Mouse (Mus musculus) liver, embryonic 14.5 days (tissue): ENCODE results near the gene Gpr35. TPM values are rescaled to one million over a fixed set of nuclear protein-coding genes. Genes with fewer than 3 reads are reported as not detected.

Source experiments
- ATAC-seq: fragments of 200-750 bp; cut with Nextera tagmentation; 2 replicates; pipeline ENCODE4 v1.8.0; 2017; ENCODE audit warnings: moderate number of reproducible peaks, mild to moderate bottlenecking, moderate library complexity; ENCODE audit not compliant: insufficient read depth
- DNase-seq, 3 experiments: peaks; one replicate each; pipeline ENCODE4 v3.0.0-alpha.2; 2012 to 2013; ENCODE audit warnings: low read depth in 3 of 3, low spot score in 3 of 3
- H3K27ac ChIP-seq: fragments of 300-500 bp; sonication (generic); 2 replicates; pipeline ENCODE4 v1.5.1; 2014; ENCODE audit warnings: moderate library complexity, mild to moderate bottlenecking, control low read depth, inconsistent platforms
- H3K27me3 ChIP-seq: fragments of 300-500 bp; sonication (generic); 2 replicates; pipeline ENCODE4 v1.6.1; 2014; ENCODE audit warnings: mild to moderate bottlenecking, low read length, moderate library complexity; ENCODE audit not compliant: control insufficient read depth, insufficient read depth
- H3K36me3 ChIP-seq: fragments of 300-500 bp; sonication (generic); replicated peaks from 2 replicates; pipeline ENCODE4 v1.6.1; 2014; ENCODE audit warnings: low read depth; ENCODE audit not compliant: control insufficient read depth, insufficient read depth
- H3K4me1 ChIP-seq, 2 experiments: fragments of 200-500 bp in 1 of 2; fragments of 300-500 bp in 1 of 2; sonication (generic) in 1 of 2; replicated peaks; 2 replicates each; pipeline ENCODE4 v1.6.1; 2012 to 2014; ENCODE audit warnings: antibody characterized with exemption in 1 of 2, inconsistent platforms in 1 of 2, low read length in 1 of 2; ENCODE audit not compliant: control insufficient read depth in 2 of 2, insufficient read depth in 2 of 2
- H3K4me2 ChIP-seq: fragments of 300-500 bp; sonication (generic); 2 replicates; pipeline ENCODE4 v1.6.1; 2014; ENCODE audit warnings: low read depth, mild to moderate bottlenecking, control low read depth, moderate library complexity
- H3K4me3 ChIP-seq, 2 experiments: fragments of 200-500 bp in 1 of 2; fragments of 300-500 bp in 1 of 2; sonication (generic) in 1 of 2; 2 replicates each; pipeline ENCODE4 v1.5.1; 2012 to 2014; ENCODE audit warnings: low read depth in 2 of 2, low read length in 2 of 2, mild to moderate bottlenecking in 2 of 2, control low read depth in 1 of 2, inconsistent platforms in 1 of 2, moderate library complexity in 1 of 2; ENCODE audit not compliant: insufficient read depth in 1 of 2
- H3K9ac ChIP-seq: fragments of 300-500 bp; sonication (generic); replicated peaks from 2 replicates; pipeline ENCODE4 v1.6.1; 2014; ENCODE audit warnings: mild to moderate bottlenecking, control low read depth, moderate library complexity
- H3K9me3 ChIP-seq: fragments of 300-500 bp; sonication (generic); 2 replicates; pipeline ENCODE4 v1.6.1; 2016; ENCODE audit warnings: low read length, mixed read lengths; ENCODE audit not compliant: control insufficient read depth
- CTCF ChIP-seq: IDR thresholded peaks from 2 replicates; pipeline ENCODE4 v1.5.1; 2016; ENCODE audit warnings: antibody characterized with exemption, low read depth, control low read depth
- EP300 ChIP-seq: IDR thresholded peaks from 2 replicates; pipeline ENCODE4 v1.6.1; 2016; ENCODE audit warnings: antibody characterized with exemption, low read depth
- WGBS: fragments of 180-500 bp; shearing (Covaris S2); extraction: QIAGEN DNeasy Blood & Tissue Kit; methylation state at CpG from one replicate; pipeline ENCODE4 v1.1.7; 2014; ENCODE audit not compliant: insufficient replicate concordance; 5-methylcytosine and 5-hydroxymethylcytosine counted together
- polyA plus RNA-seq, 2 experiments: library from polyadenylated mRNA; depleted of rRNA in 1 of 2; stranded (reverse) in 1 of 2; unstranded in 1 of 2; fragments of >200 nt; fragmentation: Nextera tagmentation in 1 of 2; extraction: Ambion mirVana in 1 of 2; gene quantifications; 2 replicates each; pipeline versions ENCODE4 v1.2.1 to v1.2.3; 2012 to 2014

Gpr35 gene
- polyA plus RNA-seq, 2 experiments = 0.40 to 0.76 TPM

DNA sequence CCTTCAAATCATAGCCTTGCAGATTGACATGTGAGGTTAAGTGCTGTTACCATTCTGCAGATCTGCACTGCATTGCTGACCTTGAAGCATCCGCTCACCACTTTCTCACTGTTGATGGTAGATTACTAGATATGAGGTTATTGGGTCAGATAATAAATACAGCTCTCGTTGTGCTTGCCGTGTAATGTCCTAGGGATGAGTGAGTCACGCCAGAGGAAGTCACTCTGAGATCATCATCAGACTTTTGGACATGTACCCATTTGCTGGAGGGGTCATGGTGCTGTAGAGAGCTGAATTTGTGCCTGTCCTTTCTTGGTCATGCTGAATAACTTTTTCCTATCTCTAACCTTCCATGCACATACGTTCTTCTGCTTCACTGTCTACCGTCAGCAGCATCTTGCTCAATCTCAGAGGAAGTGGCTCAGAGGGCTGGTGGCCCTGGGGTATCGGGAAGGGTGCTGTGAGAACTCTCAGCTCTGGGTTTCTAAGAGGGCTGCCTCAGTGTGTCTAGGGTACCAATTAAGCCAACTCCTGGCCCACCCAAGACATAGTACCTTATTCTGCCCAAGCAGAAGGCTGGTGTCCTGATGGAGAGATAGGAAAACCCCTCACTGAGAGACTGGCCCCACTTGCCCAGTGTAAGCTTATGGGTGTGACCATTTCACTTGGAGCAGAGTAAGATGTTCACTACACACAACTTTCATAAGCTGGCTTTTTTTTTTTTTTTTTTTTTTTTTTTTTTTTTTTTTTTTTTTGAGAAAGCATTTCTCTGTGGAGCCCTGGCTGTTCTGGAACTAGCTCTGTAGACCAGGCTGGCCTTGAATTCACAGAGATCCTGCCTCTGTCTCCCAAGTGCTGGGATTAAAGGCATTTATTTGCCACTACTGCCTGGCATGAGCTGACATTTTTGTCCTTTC is 21.5 kb downstream of the Gpr35 start:
- Histone ChIP-seq H3K9me3 (no peaks in the 10 kb centered on the region), H3K27me3 (no peaks in the 10 kb centered on the region), H3K9ac (no peak overlapping the region), H3K4me2 (no peak overlapping the region), H3K27ac (no peak overlapping the region), H3K4me3 (no peak overlapping the region), H3K36me3 (no peaks in the 10 kb centered on the region), H3K4me1 (no peaks in the 10 kb centered on the region)
- 36% methylated on average over 7 of the region's 7 CpGs for WGBS
- peak in 1 of 3 experiments; percentile 27 for DNase-seq
- TF ChIP-seq EP300 (no peak), CTCF (no peak)
- no peak for ATAC-seq

- no peaks in the 10 kb centered on the region for H3K4me1 ChIP-seq
- TF ChIP-seq EP300 = no peak
- no peak for TF ChIP-seq CTCF
- H3K27ac ChIP-seq = no peak overlapping the region
- no peaks in the 10 kb centered on the region for H3K27me3 ChIP-seq
- no peaks in the 10 kb centered on the region for H3K9me3 ChIP-seq
- no peak overlapping the region for H3K4me2 ChIP-seq
- no peak for ATAC-seq
- DNase-seq = peak in 2 of 3 experiments; percentile 14
- 23% methylated on average over 1 of the region's 1 CpGs for WGBS
- H3K36me3 ChIP-seq = no peaks in the 10 kb centered on the region
- H3K4me3 ChIP-seq = no peak overlapping the region
- no peak overlapping the region for H3K9ac ChIP-seq
These were observed 22.2 kb downstream of the Gpr35 start for GRCm38 (mm10) chr1:92972854-92973253.

GRCm38 (mm10) chr1:92976141-92976566 is 25.5 kb downstream of the Gpr35 start:
- TF ChIP-seq EP300 = no peak
- TF ChIP-seq CTCF = no peak
- DNase-seq (no peak), ATAC-seq (no peak)
- no peak overlapping the region for H3K27ac ChIP-seq
- H3K4me3 ChIP-seq = no peak overlapping the region
- no peaks in the 10 kb centered on the region for H3K4me1 ChIP-seq
- H3K4me2 ChIP-seq = no peak overlapping the region
- no peak overlapping the region for H3K9ac ChIP-seq
- no peaks in the 10 kb centered on the region for H3K9me3 ChIP-seq
- whole genome bisulfite sequencing = 53% methylated on average over 6 of the region's 6 CpGs
- no peaks in the 10 kb centered on the region for H3K36me3 ChIP-seq
- H3K27me3 ChIP-seq = no peaks in the 10 kb centered on the region

- 39% methylated on average over 7 of the region's 7 CpGs for WGBS
- DNase-seq = no peak
- Histone ChIP-seq H3K4me1 (0 out of 4 replicates have a peak, but pooled peaks cover 0 to 2% of the 10 kb centered on the region in 2 experiments), H3K9me3 (no peaks in the 10 kb centered on the region), H3K4me2 (no peak overlapping the region), H3K27ac (no peak overlapping the region), H3K27me3 (no peaks in the 10 kb centered on the region), H3K4me3 (no peak overlapping the region), H3K36me3 (no peaks in the 10 kb centered on the region), H3K9ac (no peak overlapping the region)
- ATAC-seq = no peak
- TF ChIP-seq CTCF (no peak), EP300 (no peak)
These were observed 28.0 kb downstream of the Gpr35 start for GRCm38 (mm10) chr1:92978645-92979044.

GRCm38 (mm10) chr1:92979073-92979602 is 28.5 kb downstream of the Gpr35 start:
- 46% methylated on average over 11 of the region's 11 CpGs for WGBS

More at GRCm38 (mm10) chr1:92979073-92979602, 28.5 kb downstream of the Gpr35 start:
- no peak overlapping the region for H3K27ac ChIP-seq
- H3K4me3 ChIP-seq = no peak overlapping the region
- H3K9me3 ChIP-seq = no peaks in the 10 kb centered on the region
- 0 out of 4 replicates have a peak, but pooled peaks cover 0 to 2% of the 10 kb centered on the region in 2 experiments for H3K4me1 ChIP-seq
- no peak overlapping the region for H3K9ac ChIP-seq
- TF ChIP-seq EP300 (no peak), CTCF (no peak)
- no peak for DNase-seq
- ATAC-seq = no peak
- H3K27me3 ChIP-seq = no peaks in the 10 kb centered on the region
- no peak overlapping the region for H3K4me2 ChIP-seq
- H3K36me3 ChIP-seq = no peaks in the 10 kb centered on the region
